Mouse (Mus musculus) embryo, embryonic 10 days (tissue): ENCODE results near the gene Ift81.

Experiments used
- DNase-seq: peaks from one replicate; pipeline ENCODE4 v3.0.0-alpha.2; 2015; ENCODE audit warnings: low spot score

The Ift81 gene

GRCm38 (mm10) chr5:122547810-122548209, 66.5 kb downstream of the Ift81 start:
- no peak for DNase-seq

GRCm38 (mm10) chr5:122547251-122547714, 67.0 kb downstream of the Ift81 start:
- peak; percentile 46 for DNase-seq

- DNase-seq, result no peak
Observed at GRCm38 (mm10) chr5:122543392-122543791, 70.9 kb downstream of the Ift81 start.

DNA sequence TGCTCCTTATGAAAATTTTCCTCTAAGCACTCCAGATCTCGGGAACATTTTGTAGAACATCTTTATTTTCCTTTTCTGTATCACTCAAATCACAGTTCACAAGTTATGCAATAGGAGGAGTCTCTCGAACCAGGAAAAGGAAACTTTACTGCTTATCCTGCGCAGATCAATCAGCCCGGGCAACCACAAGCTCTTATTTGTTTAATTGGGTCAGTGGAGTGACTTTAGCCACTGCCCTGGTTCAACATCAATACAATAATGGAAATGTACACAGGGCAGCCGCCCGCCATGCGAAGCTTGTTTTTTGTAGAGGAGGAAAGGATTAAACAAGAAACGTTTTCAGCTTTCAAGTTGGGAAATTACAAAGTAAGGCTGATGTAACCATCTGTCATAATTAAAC, 72.4 kb downstream of the Ift81 start:
- no peak for DNase-seq

GRCm38 (mm10) chr5:122538077-122538476, 76.2 kb downstream of the Ift81 start:
- no peak for DNase-seq

- no peak for DNase-seq
Observed at GRCm38 (mm10) chr5:122537654-122538053, 76.7 kb downstream of the Ift81 start.

- DNase-seq, result no peak
Observed at GRCm38 (mm10) chr5:122533884-122534283, 80.4 kb downstream of the Ift81 start.

DNA sequence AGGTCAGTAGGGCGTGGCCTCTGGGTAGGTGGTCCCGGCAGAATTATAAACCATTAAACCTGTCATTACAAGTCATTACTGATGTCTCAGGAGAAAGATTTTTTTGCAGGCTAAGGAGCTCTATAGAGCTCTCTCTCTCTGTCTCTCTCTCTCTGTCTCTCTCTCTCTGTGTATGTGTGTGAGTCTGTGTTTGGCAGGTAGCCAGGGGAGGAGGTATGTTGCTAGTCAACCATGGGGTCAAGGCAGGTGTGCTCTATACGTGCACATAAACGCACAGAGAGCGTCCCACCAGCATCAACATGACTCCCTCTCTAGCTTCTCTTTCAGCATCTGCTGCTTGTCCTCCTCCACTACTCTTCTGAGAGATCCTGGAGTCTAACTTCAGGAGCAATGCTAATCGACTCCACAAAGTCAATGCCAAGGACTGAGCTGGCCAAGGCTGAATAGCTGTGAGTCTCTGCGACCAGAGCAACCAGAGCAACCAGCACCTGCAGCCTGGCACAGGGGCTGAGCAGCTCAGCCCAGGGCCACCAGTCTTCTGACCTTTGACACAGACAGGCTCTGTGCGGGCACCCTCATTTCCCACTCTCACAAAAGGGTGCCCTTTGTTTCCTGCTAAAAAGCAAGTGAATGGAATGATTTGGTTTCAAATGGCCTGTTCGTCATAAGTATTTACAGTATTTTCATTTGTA, 84.3 kb downstream of the Ift81 start:
- DNase-seq, result no peak

DNA sequence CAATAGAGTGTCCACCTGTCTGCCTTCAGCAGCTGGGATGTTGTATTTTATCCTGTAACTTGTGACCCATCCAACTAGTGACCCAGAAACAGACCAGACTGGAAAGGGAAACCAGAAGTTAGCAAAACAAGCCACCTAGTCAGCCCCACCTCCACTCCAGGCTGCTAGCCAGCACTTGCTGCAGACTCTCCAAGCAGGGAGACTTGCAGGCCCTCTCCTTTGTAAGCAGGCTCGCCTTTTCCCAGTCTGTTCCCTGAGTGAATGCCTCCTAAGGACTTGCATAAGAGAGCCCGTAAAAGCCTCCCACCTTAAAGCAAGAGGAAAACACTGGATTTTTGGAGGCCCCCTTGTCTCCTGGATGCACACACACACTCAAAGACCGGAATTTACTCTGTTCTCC, 85.0 kb downstream of the Ift81 start:
- DNase-seq, result no peak

- no peak for DNase-seq
Observed at GRCm38 (mm10) chr5:122528591-122528990, 85.7 kb downstream of the Ift81 start.

DNA sequence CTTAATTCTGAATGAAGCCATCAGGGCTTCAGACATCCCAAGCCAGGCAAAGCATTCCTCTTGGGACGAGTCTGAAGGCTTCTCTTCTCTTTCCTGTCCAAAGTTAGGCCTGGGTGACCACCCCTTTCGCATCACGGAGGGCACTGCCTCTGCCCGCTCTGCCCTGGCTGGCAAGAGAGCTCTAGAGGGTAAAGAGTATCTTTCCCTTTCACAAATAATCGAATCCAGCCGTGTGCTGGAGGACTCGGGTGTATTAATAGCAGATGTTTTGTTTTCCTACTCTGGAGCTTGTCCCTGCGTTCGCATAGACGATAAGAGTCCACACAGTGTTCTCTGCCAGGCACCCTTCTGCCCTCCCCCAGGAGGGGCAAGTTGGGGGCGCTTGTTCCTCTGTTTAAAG, 86.6 kb downstream of the Ift81 start:
- no peak for DNase-seq

GRCm38 (mm10) chr5:122526878-122527730, 87.2 kb downstream of the Ift81 start:
- DNase-seq, result no peak

- DNase-seq, result no peak
Observed at GRCm38 (mm10) chr5:122526405-122526804, 87.9 kb downstream of the Ift81 start.

DNA sequence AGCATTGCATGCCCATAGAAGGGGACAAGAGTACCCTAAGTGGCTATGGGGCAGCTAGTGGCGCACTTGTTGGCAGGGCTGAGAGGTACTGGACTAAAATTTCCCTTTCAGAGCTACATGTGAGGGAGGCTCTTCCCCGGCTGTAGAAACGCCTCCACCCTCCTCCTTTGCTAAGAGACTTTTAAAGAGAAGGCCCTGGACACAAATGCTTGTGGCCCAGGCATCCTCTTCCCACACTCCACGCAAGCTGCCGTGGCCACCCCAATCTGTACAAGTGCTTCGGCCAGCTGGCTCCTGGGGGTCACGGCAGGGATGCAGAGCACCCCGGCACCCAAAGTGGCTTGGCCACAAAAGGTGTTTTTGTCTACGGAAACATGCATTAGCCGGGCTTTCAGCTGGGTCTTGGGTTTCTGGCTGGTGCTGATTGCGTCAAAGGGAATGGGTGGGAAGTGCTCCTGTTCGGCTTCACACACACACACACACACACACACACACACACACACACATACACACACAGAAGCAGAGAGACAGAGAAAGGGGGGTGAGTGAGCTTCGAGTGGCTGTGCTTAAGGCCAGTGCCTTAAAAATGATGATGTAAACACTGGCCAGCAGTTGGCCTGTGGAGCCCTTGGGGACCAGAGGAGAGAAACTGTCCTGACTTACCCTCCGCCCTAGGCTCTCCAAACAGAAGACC, 88.9 kb downstream of the Ift81 start:
- no peak for DNase-seq

GRCm38 (mm10) chr5:122524854-122525237, 89.5 kb downstream of the Ift81 start:
- DNase-seq, result no peak

- no peak for DNase-seq
Observed at GRCm38 (mm10) chr5:122524244-122524643, 90.1 kb downstream of the Ift81 start.

- no peak for DNase-seq
Observed at GRCm38 (mm10) chr5:122521130-122521473, 93.2 kb downstream of the Ift81 start.

- DNase-seq, result no peak
Observed at GRCm38 (mm10) chr5:122520254-122521129, 93.8 kb downstream of the Ift81 start.

- no peak for DNase-seq
Observed at GRCm38 (mm10) chr5:122519043-122519660, 95.2 kb downstream of the Ift81 start.

- DNase-seq, result peak; percentile 76
Observed at GRCm38 (mm10) chr5:122518247-122518646, 96.1 kb downstream of the Ift81 start.

GRCm38 (mm10) chr5:122516901-122517300, 97.4 kb downstream of the Ift81 start:
- no peak for DNase-seq
